Mouse (Mus musculus) MEL (cell line): ENCODE results near the gene Fuz.

Source experiments
- E2F4 ChIP-seq: IDR thresholded peaks from 2 replicates; pipeline ENCODE4 v1.6.1; 2011; ENCODE audit warnings: low read depth, low read length, improper control_type of control experiment, borderline replicate concordance
- GATA1 ChIP-seq: IDR thresholded peaks from 2 replicates; pipeline ENCODE4 v1.6.1; 2011; ENCODE audit warnings: low read depth, low read length, improper control_type of control experiment
- KAT2A ChIP-seq: conservative IDR thresholded peaks from 2 replicates; pipeline ENCODE4 v1.6.1; 2012; ENCODE audit warnings: low read depth, low read length, improper control_type of control experiment, inconsistent platforms
- MAX ChIP-seq: IDR thresholded peaks from 2 replicates; pipeline ENCODE4 v1.6.1; 2011; ENCODE audit warnings: low read length, improper control_type of control experiment
- POLR2A ChIP-seq, 2 experiments: IDR thresholded peaks; 2 replicates each; pipeline ENCODE4 v1.6.1; 2011 to 2012; ENCODE audit warnings: low read length in 2 of 2, mild to moderate bottlenecking in 2 of 2, control low read depth in 1 of 2, improper control_type of control experiment in 1 of 2, low read depth in 1 of 2, moderate library complexity in 1 of 2; ENCODE audit not compliant: control insufficient read depth in 1 of 2, insufficient read depth in 1 of 2, poor library complexity in 1 of 2
- ZC3H11A ChIP-seq: IDR thresholded peaks from 2 replicates; pipeline ENCODE4 v1.6.1; 2012; ENCODE audit warnings: low read depth, mild to moderate bottlenecking, inconsistent platforms, low read length, improper control_type of control experiment

DNA sequence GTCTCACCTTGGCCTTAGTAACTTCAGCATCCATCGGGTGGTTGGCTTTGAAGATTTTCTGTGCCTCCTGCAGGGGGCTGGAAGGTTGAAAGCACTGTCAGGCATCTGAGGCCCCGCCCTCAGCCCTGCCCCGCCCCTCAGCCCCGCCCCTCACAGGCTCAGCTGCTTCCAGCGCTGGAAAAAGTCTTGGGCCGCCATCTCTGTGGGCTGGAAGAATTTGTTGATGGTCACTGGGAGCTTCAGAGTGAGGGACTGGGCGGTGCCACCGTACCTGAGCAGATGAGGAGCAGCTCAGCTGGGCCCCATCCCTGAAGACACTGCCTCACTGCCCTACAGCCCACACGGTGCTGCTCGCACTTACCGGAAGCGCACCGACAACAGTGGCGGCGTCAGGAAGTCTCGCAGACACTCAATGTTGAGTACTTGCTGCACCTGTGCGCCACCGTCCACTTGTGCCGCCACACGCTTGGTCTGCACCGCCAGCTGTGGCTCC lies 5.4 kb downstream of the Fuz start:
- TF ChIP-seq ZC3H11A (no peak), E2F4 (no peak), GATA1 (no peak), POLR2A (IDR thresholded peaks at IDR 0.05; ENCODE audit: control insufficient read depth in 1 of 2, insufficient read depth in 1 of 2, low read depth in 1 of 2, low read length in 2 of 2, poor library complexity in 1 of 2) (no peak), MAX (no peak), KAT2A (no peak)
